Mouse (Mus musculus): ENCODE measurements around the gene Per1. TPM values are rescaled to one million over a fixed set of nuclear protein-coding genes. Genes with fewer than 3 reads are reported as not detected.

The Per1 gene
- polyA plus RNA-seq, 1 experiment from 2014 or later = 9.1 TPM

DNA sequence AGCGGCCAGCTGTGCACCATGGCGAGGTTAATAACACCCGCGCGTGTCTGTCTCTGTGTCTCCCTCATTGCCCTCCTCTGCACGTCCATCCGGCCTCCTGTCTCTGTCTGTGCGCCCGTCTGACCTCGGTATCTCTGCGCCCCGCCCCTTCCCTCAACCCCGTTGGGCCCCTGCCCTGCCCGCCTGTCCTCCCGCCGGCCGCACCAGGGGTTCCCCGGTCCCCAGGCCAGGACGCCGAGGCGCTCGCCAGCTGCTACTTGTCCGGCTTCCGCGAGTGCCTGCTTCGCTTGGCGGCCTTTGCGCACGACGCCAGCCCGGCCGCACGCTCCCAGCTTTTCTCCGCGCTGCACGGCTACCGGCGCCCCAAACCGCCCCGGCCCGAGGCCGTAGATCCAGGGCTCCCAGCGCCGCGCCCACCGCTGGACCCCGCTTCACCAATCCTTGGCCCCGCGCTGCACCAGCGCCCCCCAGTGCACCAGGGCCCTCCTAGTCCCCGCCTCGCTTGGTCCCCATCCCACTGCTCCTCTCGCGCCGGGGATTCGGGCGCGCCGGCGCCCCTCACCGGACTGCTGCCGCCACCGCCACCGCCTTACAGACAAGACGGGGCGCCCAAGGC is 27.4 kb downstream of the Per1 start, which contains the start of gene 9130213A22Rik:
TSS of gene 9130213A22Rik (minus strand) at position 254 of the 616 bp plus-strand sequence.
- peak within 1 kb of the TSS; percentile 95 for H3K4me2 ChIP-seq (ENCODE audit: low read depth, severe bottlenecking)
- H3K4me1 ChIP-seq (ENCODE audit: control insufficient read depth, insufficient read depth, low read length) = peaks cover 22% of the 10 kb centered on the region
- H3K4me3 ChIP-seq (ENCODE audit: low read depth, low read length) = peak within 1 kb of the TSS; percentile 75
- 0 out of 2 replicates have a peak, but pooled peaks cover 7% of the 10 kb centered on the region for H3K27me3 ChIP-seq (ENCODE audit: control insufficient read depth, insufficient read depth, low read length)
- H3K9ac ChIP-seq (ENCODE audit: low read length) = peak within 1 kb of the TSS; percentile 60
- H3K27ac ChIP-seq (replicated peaks; ENCODE audit: low read depth, low read length) = peak within 1 kb of the TSS; percentile 24
- H3K36me3 ChIP-seq (ENCODE audit: control insufficient read depth, insufficient read depth, low read length) = no peaks in the 10 kb centered on the region
- H3K9me3 ChIP-seq (ENCODE audit: control insufficient read depth, low read length) = no peaks in the 10 kb centered on the region
- under 1% methylated on average over 63 of the region's 66 CpGs for WGBS
- ATAC-seq (ENCODE audit: insufficient number of reproducible peaks, low FRiP score, low TSS enrichment, low read depth) (peak; percentile 55), DNase-seq (ENCODE audit: low spot score) (peak; percentile 93)

DNA sequence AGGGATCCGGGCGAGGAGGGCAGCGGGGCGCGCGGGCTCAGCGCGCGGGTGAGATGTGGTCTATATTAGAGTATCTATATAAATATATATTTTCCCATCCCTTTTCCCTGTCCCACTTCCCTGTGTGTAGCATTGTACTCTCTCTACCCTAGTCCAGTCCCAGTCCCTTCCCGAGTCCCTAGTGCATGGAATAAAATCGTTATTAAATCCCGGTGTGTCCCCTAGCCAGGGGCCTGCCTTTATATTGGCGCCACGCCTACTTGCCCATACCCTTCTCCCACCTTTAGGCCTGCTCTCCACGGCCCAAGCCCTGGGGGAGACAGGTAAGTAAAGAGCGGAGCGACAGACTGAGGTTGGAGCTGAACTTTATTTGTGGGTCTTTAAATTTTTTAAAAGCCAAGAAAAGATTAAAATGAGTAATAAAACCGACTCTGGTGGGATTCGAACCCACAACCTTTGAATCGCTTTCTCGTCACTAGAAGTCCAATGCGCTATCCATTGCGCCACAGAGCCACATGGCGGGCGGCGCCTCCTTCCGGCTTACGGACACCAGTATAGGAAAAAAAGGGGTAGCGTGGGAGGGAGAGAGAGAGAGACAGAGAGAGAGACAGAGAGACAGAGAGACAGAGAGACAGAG is 28.2 kb downstream of the Per1 start:
- peak; percentile 97 for DNase-seq (ENCODE audit: low spot score)
- Histone ChIP-seq H3K4me1 (ENCODE audit: control insufficient read depth, insufficient read depth, low read length) (peaks cover 22% of the 10 kb centered on the region), H3K36me3 (ENCODE audit: control insufficient read depth, insufficient read depth, low read length) (no peaks in the 10 kb centered on the region), H3K9me3 (ENCODE audit: control insufficient read depth, low read length) (no peaks in the 10 kb centered on the region), H3K9ac (ENCODE audit: low read length) (peak overlapping the region; percentile 60), H3K4me3 (ENCODE audit: low read depth, low read length) (peak overlapping the region; percentile 75), H3K4me2 (ENCODE audit: low read depth, severe bottlenecking) (peak overlapping the region; percentile 95), H3K27ac (replicated peaks; ENCODE audit: low read depth, low read length) (peak overlapping the region; percentile 24; the same call in 1 of the 2 replicates), H3K27me3 (ENCODE audit: control insufficient read depth, insufficient read depth, low read length) (0 out of 2 replicates have a peak, but pooled peaks cover 7% of the 10 kb centered on the region)
- under 1% methylated on average over 29 of the region's 29 CpGs for WGBS
- ATAC-seq (ENCODE audit: insufficient number of reproducible peaks, low FRiP score, low TSS enrichment, low read depth) = no peak

DNA sequence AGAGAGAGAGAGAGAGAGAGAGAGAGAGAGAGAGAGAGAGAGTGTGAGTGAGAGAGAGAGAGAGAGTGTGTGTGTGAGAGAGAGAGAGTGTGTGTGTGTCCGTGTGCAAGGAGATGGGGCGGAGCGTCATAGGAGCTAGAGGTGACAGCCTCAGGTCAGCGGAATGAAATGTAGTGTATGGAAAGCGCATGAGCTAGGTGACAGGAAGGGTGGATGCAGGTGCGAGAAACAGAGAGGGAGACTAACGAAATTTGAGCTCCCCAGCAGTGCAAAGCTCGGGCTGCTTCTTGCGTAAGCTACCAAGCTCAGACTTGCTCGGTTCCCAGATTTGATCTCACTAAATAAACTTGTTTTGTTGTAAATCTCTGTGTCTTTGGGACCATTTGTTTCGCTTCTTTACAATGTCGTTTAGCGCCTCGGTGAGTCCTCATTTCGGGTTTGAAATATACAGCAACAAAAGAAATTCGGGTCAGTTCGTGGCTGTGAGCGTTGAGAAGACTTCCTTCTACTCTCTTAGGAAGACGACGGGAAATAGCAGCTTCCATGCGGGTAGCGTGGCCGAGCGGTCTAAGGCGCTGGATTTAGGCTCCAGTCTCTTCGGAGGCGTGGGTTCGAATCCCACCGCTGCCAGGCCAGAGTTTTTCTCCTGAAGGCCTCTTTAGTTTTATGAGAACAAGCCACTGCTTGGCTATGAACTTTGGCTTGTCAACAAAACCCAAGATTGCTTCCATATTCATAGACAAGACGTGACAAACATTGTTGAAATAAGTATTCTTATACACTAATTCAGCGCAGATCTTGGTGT is 28.9 kb downstream of the Per1 start:
- DNase-seq (ENCODE audit: low spot score) (peak; percentile 98), ATAC-seq (ENCODE audit: insufficient number of reproducible peaks, low FRiP score, low TSS enrichment, low read depth) (peak; percentile 69)
- peak overlapping the region; percentile 47 for H3K9ac ChIP-seq (ENCODE audit: low read length)
- WGBS = under 1% methylated on average over 31 of the region's 31 CpGs
- 0 out of 2 replicates have a peak overlapping the region, but pooled peaks have one; percentile 8 for H3K27ac ChIP-seq (replicated peaks; ENCODE audit: low read depth, low read length)
- H3K27me3 ChIP-seq (ENCODE audit: control insufficient read depth, insufficient read depth, low read length) = 0 out of 2 replicates have a peak, but pooled peaks cover 7% of the 10 kb centered on the region
- H3K4me2 ChIP-seq (ENCODE audit: low read depth, severe bottlenecking) = peak overlapping the region; percentile 95
- peaks cover 22% of the 10 kb centered on the region for H3K4me1 ChIP-seq (ENCODE audit: control insufficient read depth, insufficient read depth, low read length)
- no peaks in the 10 kb centered on the region for H3K9me3 ChIP-seq (ENCODE audit: control insufficient read depth, low read length)
- H3K36me3 ChIP-seq (ENCODE audit: control insufficient read depth, insufficient read depth, low read length) = no peaks in the 10 kb centered on the region
- peak overlapping the region; percentile 75 for H3K4me3 ChIP-seq (ENCODE audit: low read depth, low read length)

DNA sequence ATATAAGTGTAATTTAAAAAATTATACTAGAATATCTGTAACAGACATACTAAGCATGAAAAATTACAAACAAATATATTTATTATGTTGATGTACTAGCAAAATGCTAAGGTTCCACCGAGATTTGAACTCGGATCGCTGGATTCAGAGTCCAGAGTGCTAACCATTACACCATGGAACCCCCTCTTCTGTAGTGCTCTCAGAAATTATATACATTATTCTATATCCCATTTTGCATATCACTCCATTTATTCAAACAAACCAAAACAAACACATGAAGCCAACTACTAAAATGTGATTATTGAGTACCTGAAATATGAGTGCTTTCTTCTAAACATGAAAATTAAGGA is 29.5 kb downstream of the Per1 start:
- whole genome bisulfite sequencing = 0% methylated on average over 3 of the region's 3 CpGs
- peak; percentile 84 for DNase-seq (ENCODE audit: low spot score)
- H3K36me3 ChIP-seq (ENCODE audit: control insufficient read depth, insufficient read depth, low read length) = no peaks in the 10 kb centered on the region
- peak overlapping the region; percentile 75; the same call in 1 of the 2 replicates for H3K4me3 ChIP-seq (ENCODE audit: low read depth, low read length)
- no peaks in the 10 kb centered on the region for H3K9me3 ChIP-seq (ENCODE audit: control insufficient read depth, low read length)
- peak; percentile 73 for ATAC-seq (ENCODE audit: insufficient number of reproducible peaks, low FRiP score, low TSS enrichment, low read depth)
- no peak overlapping the region for H3K27ac ChIP-seq (replicated peaks; ENCODE audit: low read depth, low read length)
- H3K4me1 ChIP-seq (ENCODE audit: control insufficient read depth, insufficient read depth, low read length) = peaks cover 17% of the 10 kb centered on the region
- 0 out of 2 replicates have a peak, but pooled peaks cover 7% of the 10 kb centered on the region for H3K27me3 ChIP-seq (ENCODE audit: control insufficient read depth, insufficient read depth, low read length)
- H3K4me2 ChIP-seq (ENCODE audit: low read depth, severe bottlenecking) = peak overlapping the region; percentile 95; the same call in 1 of the 2 replicates
- no peak overlapping the region for H3K9ac ChIP-seq (ENCODE audit: low read length)

DNA sequence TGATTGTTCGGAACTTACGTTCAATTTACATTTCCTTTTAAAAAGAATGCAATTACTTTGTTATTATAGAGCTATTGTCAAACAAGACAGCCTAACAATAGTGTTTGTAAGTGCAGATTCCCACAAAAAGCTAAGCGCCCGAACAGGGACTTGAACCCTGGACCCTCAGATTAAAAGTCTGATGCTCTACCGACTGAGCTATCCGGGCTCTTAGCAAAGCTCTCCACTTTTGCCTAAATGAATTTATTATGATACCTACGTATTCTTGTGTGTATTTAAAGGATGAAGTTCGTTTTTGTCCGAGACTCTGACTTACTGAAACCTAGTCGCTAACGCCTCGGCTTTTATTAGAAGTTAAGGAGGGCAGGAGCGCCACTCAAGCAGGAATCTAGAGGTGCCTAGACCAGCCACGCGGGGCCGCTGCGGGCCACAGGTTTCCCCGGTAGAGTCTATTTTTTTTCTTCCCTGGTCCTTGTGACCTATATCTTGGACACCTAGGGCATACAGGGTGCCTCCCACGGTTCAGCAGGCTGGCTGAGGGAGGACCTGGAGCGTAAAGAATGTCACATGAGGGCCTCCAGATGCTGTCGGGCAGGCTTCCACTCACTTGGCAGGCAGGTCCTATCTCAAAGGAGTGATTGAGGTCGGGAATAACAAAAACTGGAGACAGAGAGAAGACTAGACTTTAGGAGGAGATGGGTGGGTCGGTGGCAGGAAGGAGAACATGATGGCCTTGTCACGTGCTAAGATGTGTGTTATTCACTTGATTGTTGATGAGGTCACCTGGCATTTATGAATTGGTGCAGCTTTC is 30.2 kb downstream of the Per1 start:
- H3K27me3 ChIP-seq (ENCODE audit: control insufficient read depth, insufficient read depth, low read length) = 0 out of 2 replicates have a peak, but pooled peaks cover 7% of the 10 kb centered on the region
- no peaks in the 10 kb centered on the region for H3K36me3 ChIP-seq (ENCODE audit: control insufficient read depth, insufficient read depth, low read length)
- H3K4me2 ChIP-seq (ENCODE audit: low read depth, severe bottlenecking) = peak overlapping the region; percentile 93
- peaks cover 17% of the 10 kb centered on the region for H3K4me1 ChIP-seq (ENCODE audit: control insufficient read depth, insufficient read depth, low read length)
- ATAC-seq (ENCODE audit: insufficient number of reproducible peaks, low FRiP score, low TSS enrichment, low read depth) (0 out of 2 replicates have a peak, but pooled peaks have one; percentile 11), DNase-seq (ENCODE audit: low spot score) (peak; percentile 88)
- H3K9me3 ChIP-seq (ENCODE audit: control insufficient read depth, low read length) = no peaks in the 10 kb centered on the region
- H3K27ac ChIP-seq (replicated peaks; ENCODE audit: low read depth, low read length) = no peak overlapping the region
- H3K9ac ChIP-seq (ENCODE audit: low read length) = no peak overlapping the region
- under 1% methylated on average over 24 of the region's 24 CpGs for WGBS
- H3K4me3 ChIP-seq (ENCODE audit: low read depth, low read length) = peak overlapping the region; percentile 44

DNA sequence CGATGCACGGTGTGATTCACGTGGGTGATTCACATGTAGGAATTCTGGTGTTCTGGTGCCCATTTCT is 30.7 kb downstream of the Per1 start, which contains the start of gene Aloxe3:
TSS of gene Aloxe3 (plus strand) at position 45 of the 67 bp plus-strand sequence.
- Histone ChIP-seq H3K4me3 (ENCODE audit: low read depth, low read length) (peak within 1 kb of the TSS; percentile 44), H3K4me1 (ENCODE audit: control insufficient read depth, insufficient read depth, low read length) (peaks cover 17% of the 10 kb centered on the region), H3K4me2 (ENCODE audit: low read depth, severe bottlenecking) (peak within 1 kb of the TSS; percentile 93), H3K9me3 (ENCODE audit: control insufficient read depth, low read length) (no peaks in the 10 kb centered on the region), H3K27ac (replicated peaks; ENCODE audit: low read depth, low read length) (no peak within 1 kb of the TSS), H3K36me3 (ENCODE audit: control insufficient read depth, insufficient read depth, low read length) (no peaks in the 10 kb centered on the region), H3K9ac (ENCODE audit: low read length) (peak within 1 kb of the TSS; percentile 47), H3K27me3 (ENCODE audit: control insufficient read depth, insufficient read depth, low read length) (0 out of 2 replicates have a peak, but pooled peaks cover 7% of the 10 kb centered on the region)
- DNase-seq (ENCODE audit: low spot score) (no peak), ATAC-seq (ENCODE audit: insufficient number of reproducible peaks, low FRiP score, low TSS enrichment, low read depth) (no peak)
- 4% methylated on average over 3 of the region's 3 CpGs for WGBS

DNA sequence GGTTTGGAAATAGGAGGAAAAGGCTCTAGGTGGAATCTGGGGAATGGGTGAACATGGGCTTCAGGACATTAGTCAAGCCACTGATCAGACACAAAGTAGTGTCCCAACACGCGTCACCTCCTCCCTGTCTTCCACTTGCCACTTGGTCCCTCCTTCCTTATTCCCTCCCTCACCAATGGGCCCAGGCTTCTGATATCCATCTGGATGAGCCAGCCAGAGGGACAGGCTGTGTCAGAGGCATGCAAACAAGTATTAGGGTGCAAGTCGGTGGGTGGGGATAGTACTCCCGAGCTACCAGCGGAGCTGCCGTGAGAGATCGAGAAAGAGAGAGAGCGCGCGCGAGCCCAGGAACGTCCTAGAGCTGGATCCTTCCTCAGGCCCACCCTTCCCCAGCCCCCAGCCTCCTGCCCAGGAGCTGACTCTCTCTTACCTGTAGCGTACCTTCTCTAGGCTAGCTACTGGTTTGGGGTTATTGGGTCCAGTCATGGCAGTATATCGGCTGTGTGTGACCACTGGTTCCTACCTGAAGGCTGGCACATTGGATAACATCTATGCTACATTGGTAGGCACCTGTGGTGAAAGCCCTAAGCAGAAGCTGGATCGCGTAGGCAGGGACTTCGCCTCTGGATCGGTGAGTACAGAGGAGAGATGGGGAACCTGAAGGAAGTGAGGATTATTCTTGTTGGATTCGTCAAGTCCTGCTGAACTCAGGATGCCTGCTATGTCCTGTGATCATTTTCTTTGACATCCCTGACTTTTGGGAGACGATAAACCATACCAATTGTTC is 31.1 kb downstream of the Per1 start:
- no peaks in the 10 kb centered on the region for H3K9me3 ChIP-seq (ENCODE audit: control insufficient read depth, low read length)
- ATAC-seq (ENCODE audit: insufficient number of reproducible peaks, low FRiP score, low TSS enrichment, low read depth) = no peak
- DNase-seq (ENCODE audit: low spot score) = peak; percentile 37
- H3K36me3 ChIP-seq (ENCODE audit: control insufficient read depth, insufficient read depth, low read length) = no peaks in the 10 kb centered on the region
- H3K27ac ChIP-seq (replicated peaks; ENCODE audit: low read depth, low read length) = no peak overlapping the region
- H3K4me3 ChIP-seq (ENCODE audit: low read depth, low read length) = peak overlapping the region; percentile 44
- H3K9ac ChIP-seq (ENCODE audit: low read length) = peak overlapping the region; percentile 47
- H3K4me1 ChIP-seq (ENCODE audit: control insufficient read depth, insufficient read depth, low read length) = peaks cover 13% of the 10 kb centered on the region
- 0 out of 2 replicates have a peak, but pooled peaks cover 7% of the 10 kb centered on the region for H3K27me3 ChIP-seq (ENCODE audit: control insufficient read depth, insufficient read depth, low read length)
- 12% methylated on average over 20 of the region's 20 CpGs for WGBS
- peak overlapping the region; percentile 93 for H3K4me2 ChIP-seq (ENCODE audit: low read depth, severe bottlenecking)
